23 mouse cellular contexts compared by ENCODE assay signal in genomic region chr8:70327512-70327911, GRCm38 (mm10). TPM values are rescaled to one million over a fixed set of nuclear protein-coding genes. Genes with fewer than 3 reads are reported as not detected.
A peak's percentile ranks its signal among the peaks of the same experiment; 100 is the strongest.
DNase-seq lines count a peak whose midpoint lies in the region; ATAC-seq lines count a peak whose summit lies in the region.
"Had no signal": no experiment of that assay in that cellular context is flagged by ENCODE, and none has a peak within 500 bp of the region (broad histone marks: within the 10 kb centered on the region; RNA-seq: fewer than 3 reads in every experiment).

No protein-coding gene starts in this region.

- ATAC-seq in heart, embryonic 12.5 days (ENCODE audit: insufficient number of reproducible peaks, low FRiP score): peak; percentile 49; the same call in 1 of the 2 replicates
- peak; percentile 77 for ATAC-seq in erythroid progenitor cell, adult 5-6 weeks (replicated peaks; ENCODE audit: low FRiP score, poor library complexity, severe bottlenecking)
- peak; percentile 72 for ATAC-seq in liver, embryonic 16.5 days (ENCODE audit: low read depth)

- no peak overlapping the region for H3K4me2 ChIP-seq in heart, embryonic 12.5 days
- peak overlapping the region; percentile 14; the same call in 1 of the 2 replicates for H3K4me2 ChIP-seq in liver, embryonic 16.5 days (ENCODE audit: low read depth, low read length)
- H3K4me2 ChIP-seq: limb, embryonic 12.5 days; lung, embryonic 14.5 days; neural tube, embryonic 15.5 days had no signal

- H3K27ac ChIP-seq in heart, embryonic 12.5 days (ENCODE audit: poor library complexity, severe bottlenecking): peak overlapping the region; percentile 22
- H3K27ac ChIP-seq in liver, embryonic 16.5 days (ENCODE audit: low read length): peak overlapping the region; percentile 83
- H3K27ac ChIP-seq: gastrocnemius, adult 2 months; hindbrain, embryonic 10.5 days; kidney, postnatal 0 days; limb, embryonic 12.5 days; neural tube, embryonic 15.5 days had no signal

- no peak for DNase-seq in heart, adult 9 months (ENCODE audit: low spot score in 2 of 2)
- peak; percentile 94 for DNase-seq in MEL-GATA-1-ER (ENCODE audit: extremely low read depth, low read depth)
- DNase-seq in frontal cortex, postnatal 25 days (ENCODE audit: low spot score in 2 of 2): no peak
- DNase-seq in yolk sac, embryonic 10.5 days (ENCODE audit: low spot score): no peak
- DNase-seq in neural tube, embryonic 10.5 days (ENCODE audit: extremely low spot score, low spot score): no peak
- DNase-seq: cerebellum, adult 11 months; cerebellum, postnatal 14 days; gastrocnemius, adult 2 months; kidney, adult 11 months; lung, embryonic 14.5 days; lung, postnatal 36 days; midbrain, embryonic 14.5 days; thymus, postnatal 36 days had no signal

- 75% methylated on average over 6 of the region's 6 CpGs for WGBS in heart, embryonic 12.5 days
- 65% methylated on average over 6 of the region's 6 CpGs for WGBS in liver, embryonic 16.5 days (ENCODE audit: insufficient replicate concordance)

- H3K9ac ChIP-seq in heart, embryonic 12.5 days: no peak overlapping the region
- H3K9ac ChIP-seq in liver, embryonic 16.5 days (ENCODE audit: low read depth, low read length): no peak overlapping the region
- H3K9ac ChIP-seq: limb, embryonic 12.5 days; lung, embryonic 14.5 days; neural tube, embryonic 15.5 days had no signal

- H3K4me1 ChIP-seq in heart, embryonic 12.5 days (replicated peaks): peaks cover 24% of the 10 kb centered on the region
- peaks cover 25% of the 10 kb centered on the region for H3K4me1 ChIP-seq in liver, embryonic 16.5 days (ENCODE audit: control insufficient read depth, low read depth, low read length)

- peaks cover 21% of the 10 kb centered on the region for H3K27me3 ChIP-seq in heart, embryonic 12.5 days (replicated peaks)
- no peaks in the 10 kb centered on the region for H3K27me3 ChIP-seq in liver, embryonic 16.5 days (ENCODE audit: control insufficient read depth, insufficient read depth, low read depth, low read length)
- H3K27me3 ChIP-seq: neural tube, embryonic 15.5 days had no signal

- peaks cover 20% of the 10 kb centered on the region for H3K36me3 ChIP-seq in heart, embryonic 12.5 days
- peaks cover 18% of the 10 kb centered on the region for H3K36me3 ChIP-seq in liver, embryonic 16.5 days (ENCODE audit: control insufficient read depth, insufficient read depth)

- peaks cover 8% of the 10 kb centered on the region; the same call in 1 of the 2 replicates for H3K9me3 ChIP-seq in heart, embryonic 12.5 days (replicated peaks)
- H3K9me3 ChIP-seq in liver, embryonic 16.5 days (replicated peaks; ENCODE audit: control insufficient read depth, low read length): no peaks in the 10 kb centered on the region
- H3K9me3 ChIP-seq: limb, embryonic 12.5 days; neural tube, embryonic 15.5 days had no signal

- no peak overlapping the region for H3K4me3 ChIP-seq in heart, embryonic 12.5 days
- no peak overlapping the region for H3K4me3 ChIP-seq in liver, embryonic 16.5 days (ENCODE audit: low read depth, low read length)
- H3K4me3 ChIP-seq: gastrocnemius, adult 2 months; hindbrain, embryonic 10.5 days; limb, embryonic 12.5 days; myocyte; neural tube, embryonic 15.5 days had no signal

RNA-seq across cellular contexts. Expression of gene Gdf1, which starts 2.1 kb away (rescaled TPM):
- polyA plus RNA-seq in heart, embryonic 12.5 days (2016; fragmentation: Nextera tagmentation; extraction: Ambion mirVana): 2.1 TPM in 2 replicates
- not detected in 2 replicates for total RNA-seq in erythroid progenitor cell, adult 5-6 weeks (2015; ENCODE audit: low replicate concordance)
- total RNA-seq in erythroid progenitor cell, adult 5-6 weeks (2017; ENCODE audit: low replicate concordance): not detected in 2 replicates
- polyA plus RNA-seq in liver, embryonic 16.5 days (2015; fragmentation: Nextera tagmentation; extraction: Ambion mirVana): 0.18 and 0.34 TPM in 2 replicates
- total RNA-seq: granulocyte monocyte progenitor cell, adult 5-6 weeks had no signal
- polyA plus RNA-seq: embryonic facial prominence, embryonic 14.5 days; midbrain, embryonic 14.5 days had no signal

RNA-seq across cellular contexts. Expression of gene Cers1, which starts 11.9 kb away (rescaled TPM):
- 2.1 and 2.5 TPM in 2 replicates for polyA plus RNA-seq in heart, embryonic 12.5 days (2016; fragmentation: Nextera tagmentation; extraction: Ambion mirVana)
- not detected in 2 replicates for total RNA-seq in erythroid progenitor cell, adult 5-6 weeks (2015; ENCODE audit: low replicate concordance)
- total RNA-seq in erythroid progenitor cell, adult 5-6 weeks (2017; ENCODE audit: low replicate concordance): not detected in 2 replicates
- 0.05 and 0.24 TPM in 2 replicates for polyA plus RNA-seq in liver, embryonic 16.5 days (2015; fragmentation: Nextera tagmentation; extraction: Ambion mirVana)
- total RNA-seq: granulocyte monocyte progenitor cell, adult 5-6 weeks had no signal

RNA-seq across cellular contexts. Expression of gene Cope, which starts 25.2 kb away (rescaled TPM):
- polyA plus RNA-seq in heart, embryonic 12.5 days (2016; fragmentation: Nextera tagmentation; extraction: Ambion mirVana): 251 and 272 TPM in 2 replicates
- 78.6 and 122 TPM in 2 replicates for total RNA-seq in erythroid progenitor cell, adult 5-6 weeks (2015; ENCODE audit: low replicate concordance)
- total RNA-seq in erythroid progenitor cell, adult 5-6 weeks (2017; ENCODE audit: low replicate concordance): 16.7 and 51.7 TPM in 2 replicates
- polyA plus RNA-seq in liver, embryonic 16.5 days (2015; fragmentation: Nextera tagmentation; extraction: Ambion mirVana): 195 and 209 TPM in 2 replicates

RNA-seq across cellular contexts. Expression of gene Ddx49, which starts 25.2 kb away (rescaled TPM):
- polyA plus RNA-seq in heart, embryonic 12.5 days (2016; fragmentation: Nextera tagmentation; extraction: Ambion mirVana): 32.8 and 34.3 TPM in 2 replicates
- total RNA-seq in erythroid progenitor cell, adult 5-6 weeks (2015; ENCODE audit: low replicate concordance): 2.5 and 9.2 TPM in 2 replicates
- total RNA-seq in erythroid progenitor cell, adult 5-6 weeks (2017; ENCODE audit: low replicate concordance): 12.5 and 30.4 TPM in 2 replicates
- 19.8 and 21.1 TPM in 2 replicates for polyA plus RNA-seq in liver, embryonic 16.5 days (2015; fragmentation: Nextera tagmentation; extraction: Ambion mirVana)

RNA-seq across cellular contexts. Expression of gene Upf1, which starts 25.6 kb away (rescaled TPM):
- 24.5 and 25.5 TPM in 2 replicates for polyA plus RNA-seq in heart, embryonic 12.5 days (2016; fragmentation: Nextera tagmentation; extraction: Ambion mirVana)
- 18.4 and 20.2 TPM in 2 replicates for total RNA-seq in erythroid progenitor cell, adult 5-6 weeks (2015; ENCODE audit: low replicate concordance)
- 32.5 and 43.9 TPM in 2 replicates for total RNA-seq in erythroid progenitor cell, adult 5-6 weeks (2017; ENCODE audit: low replicate concordance)
- 5.5 and 5.6 TPM in 2 replicates for polyA plus RNA-seq in liver, embryonic 16.5 days (2015; fragmentation: Nextera tagmentation; extraction: Ambion mirVana)
